Mouse (Mus musculus): Measurements from ENCODE around the gene Mrps34. TPM values are rescaled to one million over a fixed set of nuclear protein-coding genes. Genes with fewer than 3 reads are reported as not detected.

Gene Mrps34
- total and polyA plus RNA-seq, 3 experiments = 21.1 to 82.8 (median 28.8) TPM

DNA sequence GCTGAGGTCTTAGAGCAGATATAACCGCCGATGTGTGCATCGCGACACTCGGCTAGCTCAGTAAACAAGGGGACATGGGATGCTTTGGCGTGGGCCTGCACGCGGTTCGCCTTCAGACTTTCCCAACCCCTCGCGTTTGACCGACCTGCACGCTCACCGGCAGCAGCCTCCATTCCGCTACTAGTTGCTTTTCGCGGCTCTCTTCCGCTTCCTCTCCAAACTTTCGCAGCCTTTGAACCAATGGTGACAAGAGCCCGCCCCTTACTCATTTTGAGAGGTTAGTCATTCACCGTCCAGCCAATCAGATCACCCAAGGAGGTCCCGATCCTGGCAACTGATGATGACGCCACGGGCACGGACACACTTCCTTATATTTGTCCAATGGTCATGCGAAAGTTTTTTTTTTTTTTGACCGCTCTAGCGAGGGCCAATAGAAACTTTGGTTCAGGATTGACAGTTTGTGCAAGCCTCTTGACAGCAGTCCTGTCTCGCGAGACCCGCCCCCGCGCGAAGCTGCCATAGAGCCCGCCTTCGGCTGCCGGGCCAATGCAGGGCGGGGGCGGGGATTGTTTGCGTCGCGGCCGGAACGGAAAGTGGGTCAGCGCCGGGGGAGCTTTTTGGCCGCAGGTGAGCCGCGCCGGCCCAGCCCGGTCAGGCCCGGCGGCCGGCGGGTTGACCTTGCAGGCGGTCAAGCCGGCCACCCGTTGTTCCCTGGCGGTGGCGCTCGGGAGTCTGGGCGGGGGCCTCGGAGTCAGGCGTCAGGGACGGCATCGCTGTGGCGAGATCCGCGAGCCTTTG lies 8.6 kb upstream of the Mrps34 start, which contains the start of the genes Nubp2 and Spsb3:
Gene Nubp2, minus strand, starts transcription at position 216 of the 798 bp plus-strand sequence.
Gene Spsb3, plus strand, starts transcription at position 510 of the 798 bp plus-strand sequence.
- DNase-seq (ENCODE audit: low spot score) = peak; percentile 99
- no peak for TF ChIP-seq GATA1 (IDR thresholded peaks at IDR 0.05; ENCODE audit: borderline replicate concordance, low read length)
- no peak for TF ChIP-seq CTCF (IDR thresholded peaks at IDR 0.05; ENCODE audit: low read depth, low read length)
- TF ChIP-seq POLR2AphosphoS5 (IDR thresholded peaks at IDR 0.05; ENCODE audit: insufficient replicate concordance, low read depth, low read length) = no peak
- no peak for TF ChIP-seq GATA2 (IDR thresholded peaks at IDR 0.05; ENCODE audit: borderline replicate concordance, low read depth, low read length)
- no peak for TF ChIP-seq TAL1 (conservative IDR thresholded peaks at IDR 0.05; ENCODE audit: low read depth, low read length)
- peaks cover 79% of the 10 kb centered on the region for H3K36me3 ChIP-seq (replicated peaks)
- H3K4me3 ChIP-seq (ENCODE audit: low read depth, low read length) = peak within 1 kb of the TSS; percentile 95
- H3K27me3 ChIP-seq (ENCODE audit: insufficient read depth, low read length) = no peaks in the 10 kb centered on the region
- ATAC-seq (ENCODE audit: extremely low read depth, insufficient number of reproducible peaks, low FRiP score, poor library complexity, severe bottlenecking) = peak; percentile 96
- H3K9me3 ChIP-seq (replicated peaks) = no peaks in the 10 kb centered on the region
- H3K4me1 ChIP-seq (ENCODE audit: insufficient read depth, low read depth, low read length) = peaks cover 77% of the 10 kb centered on the region

DNA sequence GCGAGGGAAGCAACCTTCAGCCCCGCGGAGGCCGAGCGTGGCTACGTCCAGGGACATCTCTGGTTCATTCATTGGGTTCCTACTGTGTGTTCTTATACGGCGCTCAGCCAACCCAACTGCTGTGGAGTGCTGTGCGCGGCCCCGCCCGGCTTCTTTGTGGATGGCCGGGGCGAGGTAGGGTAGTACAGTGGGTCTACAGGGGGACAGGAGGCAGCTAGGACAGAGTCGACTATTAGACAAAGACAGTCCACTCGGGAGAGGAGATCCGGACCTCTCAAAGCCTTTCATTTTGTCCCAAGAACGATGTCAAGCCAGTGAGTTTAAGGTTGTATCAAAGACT lies 8.0 kb upstream of the Mrps34 start:
- Histone ChIP-seq H3K27me3 (ENCODE audit: insufficient read depth, low read length) (no peaks in the 10 kb centered on the region), H3K36me3 (replicated peaks) (peaks cover 77% of the 10 kb centered on the region), H3K9me3 (replicated peaks) (no peaks in the 10 kb centered on the region), H3K4me3 (ENCODE audit: low read depth, low read length) (peak overlapping the region; percentile 95), H3K4me1 (ENCODE audit: insufficient read depth, low read depth, low read length) (peaks cover 75% of the 10 kb centered on the region)
- TF ChIP-seq CTCF (IDR thresholded peaks at IDR 0.05; ENCODE audit: low read depth, low read length) (no peak), POLR2AphosphoS5 (IDR thresholded peaks at IDR 0.05; ENCODE audit: insufficient replicate concordance, low read depth, low read length) (no peak), TAL1 (conservative IDR thresholded peaks at IDR 0.05; ENCODE audit: low read depth, low read length) (no peak), GATA2 (IDR thresholded peaks at IDR 0.05; ENCODE audit: borderline replicate concordance, low read depth, low read length) (no peak), GATA1 (IDR thresholded peaks at IDR 0.05; ENCODE audit: borderline replicate concordance, low read length) (no peak)
- DNase-seq (ENCODE audit: low spot score) (no peak), ATAC-seq (ENCODE audit: extremely low read depth, insufficient number of reproducible peaks, low FRiP score, poor library complexity, severe bottlenecking) (no peak)

DNA sequence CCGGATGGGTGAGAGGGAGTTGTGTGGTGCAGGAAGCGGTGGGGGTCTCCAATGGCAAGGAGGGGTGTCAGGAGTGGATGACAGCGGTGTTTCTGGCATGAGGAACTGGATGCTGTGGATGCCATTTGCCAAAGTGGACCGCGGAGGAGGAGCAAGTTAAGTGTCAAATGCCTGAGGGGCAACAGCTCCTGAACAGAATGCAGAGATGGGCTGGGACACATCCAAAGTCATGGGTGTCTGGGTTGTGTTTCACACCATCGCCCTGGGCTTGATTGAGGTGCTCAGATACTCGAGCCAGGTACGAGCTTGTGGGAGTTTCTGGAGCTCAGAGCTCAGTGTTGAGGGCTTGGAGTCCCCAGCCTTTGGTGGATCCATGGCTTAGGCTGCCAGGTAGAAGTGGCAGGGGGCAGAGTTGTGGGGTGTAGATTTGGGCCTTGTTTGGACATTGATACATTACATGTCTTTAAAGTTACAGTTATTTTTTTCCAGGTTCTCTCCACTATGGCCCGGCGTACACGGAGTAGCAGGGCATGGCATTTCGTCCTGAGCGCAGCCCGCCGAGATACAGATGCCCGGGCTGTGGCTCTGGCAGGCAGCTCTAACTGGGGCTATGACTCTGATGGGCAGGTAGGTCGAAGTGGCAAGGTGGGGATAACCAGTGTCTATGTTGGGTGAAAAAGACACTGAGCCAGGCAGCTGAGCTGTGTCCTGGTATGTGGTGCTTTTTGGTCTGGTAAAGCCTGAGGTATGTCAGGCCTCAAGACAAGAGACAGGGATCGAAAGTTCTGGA lies 7.4 kb upstream of the Mrps34 start:
- DNase-seq (ENCODE audit: low spot score) (peak; percentile 42), ATAC-seq (ENCODE audit: extremely low read depth, insufficient number of reproducible peaks, low FRiP score, poor library complexity, severe bottlenecking) (no peak)
- no peaks in the 10 kb centered on the region for H3K27me3 ChIP-seq (ENCODE audit: insufficient read depth, low read length)
- H3K4me1 ChIP-seq (ENCODE audit: insufficient read depth, low read depth, low read length) = peaks cover 74% of the 10 kb centered on the region
- H3K4me3 ChIP-seq (ENCODE audit: low read depth, low read length) = peak overlapping the region; percentile 95
- H3K36me3 ChIP-seq (replicated peaks) = peaks cover 77% of the 10 kb centered on the region
- H3K9me3 ChIP-seq (replicated peaks) = no peaks in the 10 kb centered on the region
- TF ChIP-seq GATA1 (IDR thresholded peaks at IDR 0.05; ENCODE audit: borderline replicate concordance, low read length) (no peak), GATA2 (IDR thresholded peaks at IDR 0.05; ENCODE audit: borderline replicate concordance, low read depth, low read length) (no peak), CTCF (IDR thresholded peaks at IDR 0.05; ENCODE audit: low read depth, low read length) (no peak), POLR2AphosphoS5 (IDR thresholded peaks at IDR 0.05; ENCODE audit: insufficient replicate concordance, low read depth, low read length) (no peak), TAL1 (conservative IDR thresholded peaks at IDR 0.05; ENCODE audit: low read depth, low read length) (no peak)

DNA sequence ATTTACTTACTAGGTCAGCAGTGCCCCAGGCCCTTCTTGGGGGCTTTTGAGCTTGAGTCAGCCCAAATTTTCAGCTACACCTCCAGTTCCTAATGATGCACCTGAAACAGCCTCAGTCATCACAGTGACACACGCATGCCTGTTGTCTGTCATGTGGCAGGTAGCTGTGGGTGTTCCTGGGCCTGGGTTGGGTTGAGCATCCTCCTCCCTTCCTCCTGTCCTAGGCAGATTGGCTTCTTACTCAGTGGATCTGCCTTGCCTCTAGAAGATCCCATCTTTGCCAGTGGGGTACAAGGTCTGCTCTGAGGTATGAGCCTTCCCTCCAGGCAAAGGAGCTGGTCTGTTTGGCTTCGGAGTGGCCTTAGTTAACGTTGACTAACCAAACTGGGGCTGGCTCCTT lies 6.1 kb upstream of the Mrps34 start:
- DNase-seq (ENCODE audit: low spot score) (no peak), ATAC-seq (ENCODE audit: extremely low read depth, insufficient number of reproducible peaks, low FRiP score, poor library complexity, severe bottlenecking) (no peak)
- H3K36me3 ChIP-seq (replicated peaks) = peaks cover 77% of the 10 kb centered on the region
- peaks cover 74% of the 10 kb centered on the region for H3K4me1 ChIP-seq (ENCODE audit: insufficient read depth, low read depth, low read length)
- no peaks in the 10 kb centered on the region for H3K9me3 ChIP-seq (replicated peaks)
- TF ChIP-seq TAL1 (conservative IDR thresholded peaks at IDR 0.05; ENCODE audit: low read depth, low read length) (no peak), POLR2AphosphoS5 (IDR thresholded peaks at IDR 0.05; ENCODE audit: insufficient replicate concordance, low read depth, low read length) (peak; percentile 78; the same call in 1 of the 2 replicates), GATA1 (IDR thresholded peaks at IDR 0.05; ENCODE audit: borderline replicate concordance, low read length) (no peak), CTCF (IDR thresholded peaks at IDR 0.05; ENCODE audit: low read depth, low read length) (no peak)
- no peaks in the 10 kb centered on the region for H3K27me3 ChIP-seq (ENCODE audit: insufficient read depth, low read length)
- H3K4me3 ChIP-seq (ENCODE audit: low read depth, low read length) = no peak overlapping the region

DNA sequence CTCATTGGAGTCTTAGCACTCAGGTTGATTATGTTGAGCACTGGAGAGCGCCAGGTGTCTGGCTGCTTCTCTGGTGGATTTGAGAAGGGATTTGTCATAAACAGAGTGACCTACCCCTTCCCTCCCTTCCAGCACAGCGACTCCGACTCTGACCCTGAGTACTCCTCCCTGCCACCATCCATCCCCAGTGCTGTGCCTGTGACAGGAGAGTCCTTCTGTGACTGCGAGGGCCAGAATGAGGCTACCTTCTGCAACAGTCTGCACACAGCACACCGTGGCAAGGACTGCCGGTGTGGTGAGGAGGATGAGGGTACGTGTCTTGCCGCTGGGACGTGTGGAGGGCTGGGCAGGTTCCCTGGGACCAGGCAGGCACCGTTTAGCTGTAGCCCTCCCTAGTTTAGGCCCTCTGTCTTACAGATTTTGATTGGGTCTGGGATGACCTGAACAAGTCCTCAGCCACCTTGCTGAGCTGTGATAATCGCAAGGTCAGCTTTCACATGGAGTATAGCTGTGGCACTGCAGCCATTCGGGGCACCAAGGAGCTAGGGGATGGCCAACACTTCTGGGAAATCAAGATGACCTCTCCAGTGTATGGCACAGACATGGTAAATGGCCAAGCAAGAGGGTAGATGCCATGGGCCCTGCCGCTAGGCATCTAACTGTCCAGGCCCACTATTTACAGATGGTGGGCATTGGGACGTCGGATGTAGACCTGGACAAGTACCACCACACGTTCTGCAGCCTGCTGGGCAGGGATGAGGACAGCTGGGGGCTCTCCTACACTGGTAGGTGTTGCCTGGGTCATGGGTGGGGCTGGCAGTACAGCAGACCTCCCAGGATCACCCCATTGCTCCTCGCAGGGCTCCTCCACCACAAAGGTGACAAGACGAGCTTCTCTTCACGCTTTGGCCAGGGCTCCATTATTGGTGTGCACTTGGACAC lies 4.5 kb upstream of the Mrps34 start:
- Histone ChIP-seq H3K4me3 (ENCODE audit: low read depth, low read length) (peak overlapping the region; percentile 4; the same call in 1 of the 2 replicates), H3K36me3 (replicated peaks) (peaks cover 68% of the 10 kb centered on the region), H3K9me3 (replicated peaks) (no peaks in the 10 kb centered on the region), H3K27me3 (ENCODE audit: insufficient read depth, low read length) (no peaks in the 10 kb centered on the region), H3K4me1 (ENCODE audit: insufficient read depth, low read depth, low read length) (peaks cover 67% of the 10 kb centered on the region)
- TF ChIP-seq CTCF (IDR thresholded peaks at IDR 0.05; ENCODE audit: low read depth, low read length) = no peak
- no peak for ATAC-seq (ENCODE audit: extremely low read depth, insufficient number of reproducible peaks, low FRiP score, poor library complexity, severe bottlenecking)
- DNase-seq (ENCODE audit: low spot score) = no peak
